Mouse (Mus musculus) midbrain, embryonic 11.5 days (tissue): ENCODE measurements around the gene Aff3. TPM values are rescaled to one million over a fixed set of nuclear protein-coding genes. Genes with fewer than 3 reads are reported as not detected.

Experiments
- ATAC-seq: fragments of 200-750 bp; cut with Nextera tagmentation; 2 replicates; pipeline ENCODE4 v1.8.0; 2017; ENCODE audit warnings: moderate TSS enrichment, moderate library complexity; ENCODE audit not compliant: low FRiP score
- DNase-seq: peaks from one replicate; pipeline ENCODE4 v3.0.0; 2015; ENCODE audit warnings: low spot score; ENCODE audit errors: missing footprints
- H3K27ac ChIP-seq: fragments of 300-500 bp; sonication (generic); 2 replicates; pipeline ENCODE4 v1.5.1; 2014; ENCODE audit warnings: low read depth, low read length
- H3K27me3 ChIP-seq: fragments of 300-500 bp; sonication (generic); 2 replicates; pipeline ENCODE4 v1.6.1; 2014; ENCODE audit warnings: mild to moderate bottlenecking, low read length, moderate library complexity, mixed read lengths; ENCODE audit not compliant: control insufficient read depth, insufficient read depth
- H3K36me3 ChIP-seq: fragments of 300-500 bp; sonication (generic); 2 replicates; pipeline ENCODE4 v1.6.1; 2014; ENCODE audit warnings: mild to moderate bottlenecking, low read length, moderate library complexity, mixed read lengths; ENCODE audit not compliant: control insufficient read depth, insufficient read depth
- H3K4me1 ChIP-seq: fragments of 300-500 bp; sonication (generic); 2 replicates; pipeline ENCODE4 v1.6.1; 2014; ENCODE audit warnings: low read length; ENCODE audit not compliant: control insufficient read depth, insufficient read depth
- H3K4me2 ChIP-seq: fragments of 300-500 bp; sonication (generic); 2 replicates; pipeline ENCODE4 v1.6.1; 2014; ENCODE audit warnings: mild to moderate bottlenecking, moderate library complexity
- H3K4me3 ChIP-seq: fragments of 300-500 bp; sonication (generic); 2 replicates; pipeline ENCODE4 v1.5.1; 2014; ENCODE audit warnings: low read depth, low read length
- H3K9ac ChIP-seq: fragments of 300-500 bp; sonication (generic); 2 replicates; pipeline ENCODE4 v1.6.1; 2014; ENCODE audit warnings: low read length
- H3K9me3 ChIP-seq: fragments of 300-500 bp; sonication (generic); 2 replicates; pipeline ENCODE4 v1.6.1; 2016; ENCODE audit warnings: low read length; ENCODE audit not compliant: control insufficient read depth
- WGBS: fragments of 180-500 bp; shearing (Covaris S2); extraction: QIAGEN DNeasy Blood & Tissue Kit; methylation state at CpG from one replicate; pipeline ENCODE4 v1.1.7; 2014; 5-methylcytosine and 5-hydroxymethylcytosine counted together
- polyA plus RNA-seq: library from polyadenylated mRNA; unstranded; fragments of >200 nt; fragmentation: Nextera tagmentation; extraction: Ambion mirVana; gene quantifications from 2 replicates; pipeline ENCODE4 v1.2.1, GENCODE M21; 2014

Gene Aff3
- polyA plus RNA-seq, 1 experiment from 2014 or later = 16.3 TPM

DNA sequence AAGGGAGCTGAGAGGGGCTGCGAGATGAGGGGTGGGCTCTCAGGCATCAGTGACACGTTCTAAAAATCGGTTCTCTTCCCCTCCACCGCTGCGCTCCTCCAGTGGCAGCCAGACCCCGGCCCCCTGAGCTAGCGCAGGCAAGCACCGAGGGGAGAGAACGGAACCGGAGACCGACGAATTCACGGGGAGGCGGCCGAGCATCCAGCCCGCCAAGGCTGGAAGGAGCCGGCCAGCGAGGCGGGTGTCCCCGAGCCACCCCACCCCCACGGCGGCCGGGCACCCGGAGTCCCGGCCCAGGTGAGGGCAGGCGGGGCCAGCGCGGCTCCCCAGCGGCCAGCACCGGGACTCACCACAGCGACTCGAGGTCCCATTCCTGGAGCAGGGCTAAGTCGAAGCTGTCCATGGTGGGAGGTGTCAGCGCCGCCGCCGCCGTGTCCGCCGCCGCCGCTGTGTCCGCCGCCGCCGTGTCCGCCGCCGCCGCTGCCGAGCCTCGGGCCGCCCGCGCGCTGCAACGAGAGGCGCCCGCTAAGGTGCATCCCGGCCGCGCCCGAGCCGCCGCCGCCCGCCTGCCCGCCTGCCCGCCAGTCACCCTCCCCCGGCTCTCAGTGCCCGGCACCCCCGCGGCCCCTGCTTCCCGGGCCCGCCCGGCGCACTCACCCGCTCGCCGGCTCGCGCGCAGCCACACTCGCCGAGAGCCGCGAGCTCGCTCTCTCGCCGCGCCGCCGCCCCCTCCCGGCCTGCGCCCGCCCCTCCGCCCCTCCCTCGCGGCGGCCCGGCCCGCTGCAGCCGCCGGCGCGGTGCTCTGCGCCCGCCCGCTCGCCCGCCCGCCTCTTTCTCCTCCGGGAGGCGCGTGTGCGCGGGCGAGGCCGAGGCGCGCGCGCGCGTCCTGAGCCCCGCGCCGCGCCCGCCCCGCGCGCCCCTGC lies 37.8 kb downstream of the Aff3 start:
- peak overlapping the region; percentile 89 for H3K4me2 ChIP-seq
- peak overlapping the region; percentile 90 for H3K9ac ChIP-seq
- H3K9me3 ChIP-seq = no peaks in the 10 kb centered on the region
- no peaks in the 10 kb centered on the region for H3K27me3 ChIP-seq
- H3K36me3 ChIP-seq = no peaks in the 10 kb centered on the region
- peaks cover 26% of the 10 kb centered on the region for H3K4me1 ChIP-seq
- DNase-seq = peak; percentile 96
- H3K27ac ChIP-seq = peak overlapping the region; percentile 84
- under 1% methylated on average over 58 of the region's 133 CpGs for WGBS
- ATAC-seq = peak; percentile 85
- peak overlapping the region; percentile 81 for H3K4me3 ChIP-seq

DNA sequence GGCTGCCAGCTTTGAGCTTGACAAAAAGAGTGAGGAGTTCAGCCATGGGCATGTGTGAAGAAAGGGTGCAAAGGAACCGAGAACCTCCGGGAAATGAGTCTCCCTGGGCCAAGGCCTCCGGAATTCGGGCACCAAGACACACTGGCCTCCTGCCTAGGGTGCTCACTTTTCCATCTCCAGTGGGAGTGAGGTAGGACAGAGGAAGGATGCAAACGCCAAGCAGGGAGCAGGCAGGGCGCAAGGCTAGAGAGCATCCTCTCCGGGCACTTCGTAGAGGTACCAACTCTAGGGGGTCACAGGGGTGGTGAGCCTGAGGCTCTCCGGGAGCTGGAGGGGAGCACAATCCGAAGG lies 38.4 kb downstream of the Aff3 start:
- DNase-seq (no peak), ATAC-seq (peak; percentile 25)
- no peak overlapping the region for H3K27ac ChIP-seq
- H3K9me3 ChIP-seq = no peaks in the 10 kb centered on the region
- 1% methylated on average over 9 of the region's 10 CpGs for WGBS
- peak overlapping the region; percentile 89 for H3K4me2 ChIP-seq
- peak overlapping the region; percentile 90 for H3K9ac ChIP-seq
- no peaks in the 10 kb centered on the region for H3K36me3 ChIP-seq
- peak overlapping the region; percentile 81 for H3K4me3 ChIP-seq
- H3K4me1 ChIP-seq = peaks cover 20% of the 10 kb centered on the region
- H3K27me3 ChIP-seq = no peaks in the 10 kb centered on the region

DNA sequence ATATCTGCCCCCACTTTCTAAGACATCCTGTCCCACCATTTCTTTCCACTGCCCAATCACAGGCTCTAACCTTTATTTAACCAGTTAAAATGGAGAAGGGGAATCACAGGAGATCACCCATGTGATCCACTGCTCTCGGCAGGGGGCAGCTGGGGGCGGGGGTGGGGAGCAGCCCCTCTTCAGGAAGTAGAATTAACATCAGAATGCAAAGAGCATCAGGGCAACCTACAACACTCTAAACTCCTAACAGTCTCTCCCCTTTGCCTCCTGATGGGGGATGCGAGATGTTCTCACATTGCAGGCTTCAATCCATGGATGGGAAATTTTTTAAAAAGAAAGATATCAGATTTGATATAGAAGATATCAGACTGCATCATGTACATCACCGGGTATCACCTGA lies 42.9 kb downstream of the Aff3 start:
- Histone ChIP-seq H3K27me3 (no peaks in the 10 kb centered on the region), H3K9me3 (no peaks in the 10 kb centered on the region), H3K9ac (no peak overlapping the region), H3K4me3 (no peak overlapping the region), H3K4me1 (peaks cover 5% of the 10 kb centered on the region; the same call in 1 of the 2 replicates), H3K36me3 (no peaks in the 10 kb centered on the region), H3K27ac (no peak overlapping the region), H3K4me2 (no peak overlapping the region)
- no peak for ATAC-seq
- no peak for DNase-seq
- 43% methylated on average over 4 of the region's 4 CpGs for WGBS

DNA sequence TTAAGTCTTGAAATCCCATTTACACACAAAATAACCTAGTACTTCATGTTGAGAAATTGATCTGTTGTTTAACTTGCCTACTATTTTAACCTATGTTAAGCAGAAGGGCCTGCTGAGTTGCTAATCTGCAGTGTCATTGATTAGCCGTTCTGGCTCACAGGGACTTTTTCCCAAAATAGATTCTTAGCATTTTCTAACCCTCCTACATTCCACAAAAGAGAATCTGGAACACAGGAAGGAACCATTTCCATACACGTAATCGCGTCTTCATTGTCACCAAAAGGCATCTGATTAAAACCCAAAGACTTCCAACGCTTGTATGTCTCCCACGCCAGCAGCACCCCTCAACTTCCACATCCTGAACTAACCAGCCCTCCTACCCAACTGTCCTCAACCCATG lies 44.4 kb downstream of the Aff3 start:
- DNase-seq (no peak), ATAC-seq (no peak)
- no peaks in the 10 kb centered on the region; the same call in 1 of the 2 replicates for H3K4me1 ChIP-seq
- H3K9ac ChIP-seq = no peak overlapping the region
- no peaks in the 10 kb centered on the region for H3K36me3 ChIP-seq
- no peaks in the 10 kb centered on the region for H3K27me3 ChIP-seq
- no peak overlapping the region for H3K4me3 ChIP-seq
- 90% methylated on average over 6 of the region's 6 CpGs for WGBS
- no peaks in the 10 kb centered on the region for H3K9me3 ChIP-seq
- H3K4me2 ChIP-seq = no peak overlapping the region
- H3K27ac ChIP-seq = no peak overlapping the region

DNA sequence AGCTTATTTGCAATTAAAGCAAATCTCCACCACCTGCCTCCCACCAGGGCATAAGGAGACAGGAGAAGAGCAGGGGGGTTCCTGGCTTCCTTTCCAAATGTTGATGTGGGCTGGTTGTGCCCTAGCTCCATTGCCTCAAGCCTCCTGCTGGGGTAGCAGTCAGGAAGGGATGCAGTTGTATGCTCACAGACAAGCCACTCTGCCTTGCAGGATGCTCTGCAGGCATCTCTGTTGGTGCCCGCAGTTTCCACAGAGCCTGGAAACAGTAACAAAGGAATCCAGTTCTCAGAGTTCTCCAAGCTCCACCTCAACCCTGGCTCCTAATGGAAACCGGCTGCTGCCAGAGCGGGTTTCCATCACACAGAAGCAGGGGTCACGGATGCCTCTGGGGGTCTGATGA lies 58.0 kb downstream of the Aff3 start:
- no peak overlapping the region for H3K4me2 ChIP-seq
- no peaks in the 10 kb centered on the region for H3K27me3 ChIP-seq

DNA sequence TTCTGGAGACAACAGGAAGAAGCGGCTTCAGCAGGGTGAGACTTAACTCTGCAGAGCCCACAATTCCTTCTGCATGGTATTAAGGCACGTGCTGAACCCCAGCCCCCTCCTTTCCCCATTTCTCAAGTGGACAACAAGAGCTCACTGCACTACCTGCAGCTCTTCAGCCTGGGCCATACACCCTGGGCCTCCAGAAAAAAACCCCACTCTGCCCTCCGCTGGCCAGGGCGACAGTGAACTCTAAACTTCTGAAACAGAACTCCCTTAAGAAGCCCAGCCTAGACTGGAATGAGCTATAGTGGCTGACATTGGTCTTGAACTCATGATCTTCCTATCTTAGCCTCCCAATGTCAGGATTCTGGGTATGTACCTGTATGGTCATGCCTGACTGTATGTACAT lies 59.3 kb downstream of the Aff3 start:
- 75% methylated on average over 4 of the region's 4 CpGs for WGBS
- no peak for ATAC-seq

More for the DNA sequence above, 58.0 kb downstream of the Aff3 start:
- 7% methylated on average over 4 of the region's 4 CpGs for WGBS
- no peak overlapping the region for H3K4me3 ChIP-seq
- ATAC-seq = peak; percentile 50; the same call in 1 of the 2 replicates
- H3K9ac ChIP-seq = peak overlapping the region; percentile 44
- H3K9me3 ChIP-seq = no peaks in the 10 kb centered on the region
- no peaks in the 10 kb centered on the region for H3K36me3 ChIP-seq
- H3K4me1 ChIP-seq = peaks cover 9% of the 10 kb centered on the region
- H3K27ac ChIP-seq = peak overlapping the region; percentile 74
- DNase-seq = peak; percentile 92

DNA sequence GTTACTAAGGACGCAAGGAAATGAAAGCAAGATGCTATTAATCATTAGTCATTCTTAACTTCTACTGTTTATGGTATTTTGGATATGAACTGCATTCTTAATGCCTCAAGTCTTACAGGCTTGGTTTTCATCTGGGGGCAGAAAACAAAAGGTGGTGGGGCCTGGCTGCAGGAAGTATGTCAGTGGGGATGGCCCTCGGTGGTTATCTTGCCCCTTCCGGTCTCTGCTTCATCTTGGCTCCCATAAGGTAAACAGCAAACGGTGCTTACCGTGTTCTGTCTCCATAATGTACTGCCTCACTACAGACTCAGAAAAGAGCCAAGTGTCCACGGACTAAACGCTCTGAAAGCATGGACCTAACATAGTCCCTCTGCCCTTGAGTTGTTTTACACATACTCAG lies 60.1 kb downstream of the Aff3 start:
- Histone ChIP-seq H3K4me3 (no peak overlapping the region), H3K36me3 (no peaks in the 10 kb centered on the region), H3K27ac (no peak overlapping the region), H3K27me3 (no peaks in the 10 kb centered on the region), H3K4me2 (no peak overlapping the region), H3K4me1 (peaks cover 9% of the 10 kb centered on the region), H3K9ac (no peak overlapping the region), H3K9me3 (no peaks in the 10 kb centered on the region)
- ATAC-seq (no peak), DNase-seq (peak; percentile 39)
- WGBS = 94% methylated on average over 7 of the region's 7 CpGs

More for the DNA sequence above, 59.3 kb downstream of the Aff3 start:
- H3K27ac ChIP-seq = no peak overlapping the region
- H3K27me3 ChIP-seq = no peaks in the 10 kb centered on the region
- DNase-seq = peak; percentile 78
- no peaks in the 10 kb centered on the region for H3K36me3 ChIP-seq
- peaks cover 9% of the 10 kb centered on the region for H3K4me1 ChIP-seq
- no peak overlapping the region for H3K9ac ChIP-seq
- no peak overlapping the region for H3K4me2 ChIP-seq
- H3K4me3 ChIP-seq = no peak overlapping the region
- H3K9me3 ChIP-seq = no peaks in the 10 kb centered on the region

DNA sequence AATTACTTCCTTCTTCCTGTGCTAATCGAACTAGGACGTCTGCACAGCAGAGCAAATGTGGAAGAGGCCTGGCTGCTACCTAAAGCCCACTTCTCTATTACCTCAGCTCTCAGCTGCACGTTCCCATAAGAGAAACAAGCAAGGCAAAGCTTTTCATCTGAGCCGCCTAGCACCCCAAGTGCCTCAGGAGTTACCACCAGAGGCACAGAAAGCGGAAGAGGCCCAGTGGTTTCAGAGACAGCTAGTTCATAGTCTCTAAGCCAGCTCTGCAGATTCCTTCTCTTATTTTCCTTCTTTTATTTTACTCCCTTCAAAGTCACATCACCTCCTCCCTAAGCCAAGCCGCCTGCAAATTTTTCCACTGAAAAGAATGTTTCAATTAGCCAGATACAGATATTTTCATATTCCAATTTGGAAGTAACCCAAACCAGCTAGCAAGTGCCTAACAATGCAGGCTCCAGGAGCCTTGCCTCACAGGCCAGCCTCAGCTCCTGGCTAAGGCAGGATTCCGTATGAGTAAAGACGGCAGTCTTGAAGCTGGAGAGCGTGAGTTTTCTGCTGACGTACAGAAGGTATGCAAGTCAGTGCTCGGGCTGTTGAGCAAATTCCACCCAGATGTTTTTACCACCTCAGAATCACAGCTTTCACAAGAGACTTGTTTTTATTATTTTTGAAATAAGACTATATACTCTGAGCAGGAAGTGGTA lies 62.8 kb downstream of the Aff3 start:
- no peak overlapping the region for H3K4me2 ChIP-seq
- WGBS = 77% methylated on average over 11 of the region's 11 CpGs
- H3K27ac ChIP-seq = no peak overlapping the region

DNA sequence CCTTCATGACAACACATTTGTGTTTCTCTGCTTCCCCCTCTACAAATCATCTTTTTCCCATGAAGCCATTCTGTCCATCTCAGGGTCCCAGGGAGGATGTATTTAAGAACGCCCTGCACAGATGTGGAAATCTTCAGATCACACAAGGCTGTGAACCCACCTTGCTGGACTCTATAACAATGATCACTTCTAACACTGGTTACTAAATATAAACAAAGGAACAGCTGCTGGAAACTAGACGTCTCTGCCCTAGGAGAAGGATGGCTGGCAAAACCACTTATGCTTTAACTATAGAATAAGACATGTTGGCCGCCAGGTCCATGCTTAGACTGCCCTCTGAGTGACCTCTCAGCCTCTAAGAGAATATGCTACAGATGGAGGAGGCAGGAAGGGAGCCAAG lies 69.4 kb downstream of the Aff3 start:
- WGBS = 80% methylated on average over 3 of the region's 3 CpGs
- Histone ChIP-seq H3K27ac (no peak overlapping the region), H3K9me3 (no peaks in the 10 kb centered on the region), H3K36me3 (no peaks in the 10 kb centered on the region), H3K4me3 (no peak overlapping the region), H3K4me1 (no peaks in the 10 kb centered on the region), H3K9ac (no peak overlapping the region), H3K27me3 (no peaks in the 10 kb centered on the region), H3K4me2 (no peak overlapping the region)
- peak; percentile 72 for DNase-seq
- no peak for ATAC-seq

More for the DNA sequence above, 62.8 kb downstream of the Aff3 start:
- no peaks in the 10 kb centered on the region for H3K9me3 ChIP-seq
- ATAC-seq = no peak
- no peak overlapping the region for H3K9ac ChIP-seq
- no peak overlapping the region for H3K4me3 ChIP-seq
- H3K4me1 ChIP-seq = peaks cover 8% of the 10 kb centered on the region
- peak; percentile 64 for DNase-seq
- no peaks in the 10 kb centered on the region for H3K27me3 ChIP-seq
- H3K36me3 ChIP-seq = no peaks in the 10 kb centered on the region
